Mouse (Mus musculus) ES-Bruce4 (cell line): ENCODE results near the gene Ldlrad3. TPM values are rescaled to one million over a fixed set of nuclear protein-coding genes. Genes with fewer than 3 reads are reported as not detected.

Source experiments
- H3K27ac ChIP-seq: 2 replicates; pipeline ENCODE4 v1.5.1; 2012; ENCODE audit warnings: low read length, inconsistent platforms; ENCODE audit not compliant: insufficient read depth
- H3K27me3 ChIP-seq: 2 replicates; pipeline ENCODE4 v1.6.1; 2012; ENCODE audit warnings: mild to moderate bottlenecking, low read length, inconsistent platforms; ENCODE audit not compliant: control insufficient read depth, poor library complexity, insufficient read depth, severe bottlenecking
- H3K36me3 ChIP-seq: 2 replicates; pipeline ENCODE4 v1.6.1; 2012; ENCODE audit warnings: inconsistent platforms, mild to moderate bottlenecking, low read length, moderate library complexity; ENCODE audit not compliant: control insufficient read depth, poor library complexity, insufficient read depth, severe bottlenecking
- H3K4me1 ChIP-seq: one replicate; pipeline ENCODE4 v1.8.1; 2011; ENCODE audit warnings: low read length; ENCODE audit not compliant: control insufficient read depth, insufficient read depth
- H3K4me3 ChIP-seq: 2 replicates; pipeline ENCODE4 v1.5.1; 2011; ENCODE audit warnings: low read depth, mild to moderate bottlenecking, low read length
- H3K9ac ChIP-seq: 2 replicates; pipeline ENCODE4 v1.6.1; 2012; ENCODE audit warnings: low read depth, mild to moderate bottlenecking, inconsistent platforms; ENCODE audit not compliant: poor library complexity, severe bottlenecking
- H3K9me3 ChIP-seq: replicated peaks from 2 replicates; pipeline ENCODE4 v1.6.1; 2012; ENCODE audit warnings: mild to moderate bottlenecking, low read length, inconsistent platforms; ENCODE audit not compliant: control insufficient read depth, poor library complexity, insufficient read depth, severe bottlenecking
- CTCF ChIP-seq: IDR thresholded peaks from one replicate; pipeline ENCODE4 v1.8.1; 2011; ENCODE audit warnings: low read depth, low read length
- EP300 ChIP-seq: IDR thresholded peaks from 2 replicates; pipeline ENCODE4 v1.6.1; 2011; ENCODE audit warnings: low read depth, low read length; ENCODE audit not compliant: insufficient read depth
- POLR2A ChIP-seq: IDR thresholded peaks from one replicate; pipeline ENCODE4 v1.8.1; 2011; ENCODE audit warnings: low read length; ENCODE audit not compliant: insufficient read depth
- polyA plus RNA-seq: library from polyadenylated mRNA; stranded (reverse); fragments of >200 nt; gene quantifications from 2 replicates; pipeline ENCODE4 v1.2.4, GENCODE M21; 2011; ENCODE audit warnings: low read depth; ENCODE audit not compliant: missing spikeins, insufficient read depth, insufficient read length

The Ldlrad3 gene
- polyA plus RNA-seq, 1 experiment = 15.7 TPM

GRCm38 (mm10) chr2:101923181-101923580 lies 263.0 kb downstream of the Ldlrad3 start:
- TF ChIP-seq POLR2A (no peak), CTCF (no peak), EP300 (no peak)
- H3K27me3 ChIP-seq = no peaks in the 10 kb centered on the region; the same call in 1 of the 2 replicates
- H3K9ac ChIP-seq = no peak overlapping the region
- no peak overlapping the region for H3K4me3 ChIP-seq
- no peaks in the 10 kb centered on the region for H3K4me1 ChIP-seq
- no peaks in the 10 kb centered on the region for H3K9me3 ChIP-seq
- H3K36me3 ChIP-seq = no peaks in the 10 kb centered on the region
- H3K27ac ChIP-seq = no peak overlapping the region

GRCm38 (mm10) chr2:101922302-101922701 lies 263.9 kb downstream of the Ldlrad3 start:
- H3K9ac ChIP-seq = no peak overlapping the region
- no peaks in the 10 kb centered on the region for H3K9me3 ChIP-seq
- H3K4me3 ChIP-seq = no peak overlapping the region
- no peaks in the 10 kb centered on the region for H3K4me1 ChIP-seq
- H3K36me3 ChIP-seq = no peaks in the 10 kb centered on the region
- H3K27ac ChIP-seq = no peak overlapping the region
- no peaks in the 10 kb centered on the region; the same call in 1 of the 2 replicates for H3K27me3 ChIP-seq
- TF ChIP-seq POLR2A = no peak
- TF ChIP-seq EP300 = no peak
- TF ChIP-seq CTCF = no peak

GRCm38 (mm10) chr2:101920136-101920554 lies 266.0 kb downstream of the Ldlrad3 start:
- no peak overlapping the region for H3K27ac ChIP-seq
- H3K9me3 ChIP-seq = no peaks in the 10 kb centered on the region
- no peaks in the 10 kb centered on the region for H3K27me3 ChIP-seq
- no peak overlapping the region for H3K9ac ChIP-seq
- H3K4me1 ChIP-seq = no peaks in the 10 kb centered on the region
- no peaks in the 10 kb centered on the region for H3K36me3 ChIP-seq
- H3K4me3 ChIP-seq = no peak overlapping the region
- TF ChIP-seq CTCF (no peak), EP300 (no peak), POLR2A (no peak)

GRCm38 (mm10) chr2:101918518-101918917 lies 267.7 kb downstream of the Ldlrad3 start:
- no peaks in the 10 kb centered on the region for H3K36me3 ChIP-seq
- TF ChIP-seq CTCF = no peak
- TF ChIP-seq POLR2A = no peak
- no peak for TF ChIP-seq EP300
- no peak overlapping the region for H3K9ac ChIP-seq
- H3K9me3 ChIP-seq = no peaks in the 10 kb centered on the region
- H3K27ac ChIP-seq = no peak overlapping the region
- no peak overlapping the region for H3K4me3 ChIP-seq
- no peaks in the 10 kb centered on the region for H3K4me1 ChIP-seq
- no peaks in the 10 kb centered on the region for H3K27me3 ChIP-seq

GRCm38 (mm10) chr2:101909326-101910080 lies 276.7 kb downstream of the Ldlrad3 start:
- Histone ChIP-seq H3K27me3 (no peaks in the 10 kb centered on the region), H3K9me3 (no peaks in the 10 kb centered on the region), H3K4me1 (peaks cover 2% of the 10 kb centered on the region), H3K9ac (no peak overlapping the region), H3K36me3 (no peaks in the 10 kb centered on the region), H3K27ac (no peak overlapping the region), H3K4me3 (no peak overlapping the region)
- TF ChIP-seq EP300 (no peak), POLR2A (no peak), CTCF (no peak)

GRCm38 (mm10) chr2:101908773-101909172 lies 277.4 kb downstream of the Ldlrad3 start:
- Histone ChIP-seq H3K36me3 (no peaks in the 10 kb centered on the region), H3K27ac (no peak overlapping the region), H3K27me3 (no peaks in the 10 kb centered on the region), H3K4me3 (no peak overlapping the region), H3K9me3 (no peaks in the 10 kb centered on the region), H3K9ac (no peak overlapping the region), H3K4me1 (peaks cover 2% of the 10 kb centered on the region)
- TF ChIP-seq EP300 (no peak), POLR2A (no peak), CTCF (no peak)
